Mouse (Mus musculus): ENCODE measurements around the gene Zfp39.

DNA sequence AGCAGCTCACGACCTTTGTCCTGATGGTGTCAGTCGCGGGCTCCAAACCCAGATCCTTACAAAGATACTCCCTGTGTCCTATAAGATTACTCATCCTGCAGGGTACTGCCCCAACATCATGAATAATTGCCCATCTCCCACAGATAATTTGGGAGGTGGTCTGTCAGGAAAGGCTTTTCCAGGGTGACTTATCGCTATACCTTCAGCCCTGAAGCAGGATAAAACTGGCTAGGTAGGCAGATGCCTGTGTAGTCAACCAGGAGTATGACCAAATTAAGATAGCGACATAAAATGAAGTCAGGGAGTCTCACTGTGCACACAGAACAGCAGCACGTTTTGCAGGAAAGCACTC is 35.0 kb upstream of the Zfp39 start:
- TF ChIP-seq CTCF (IDR thresholded peaks at IDR 0.05; ENCODE audit: borderline replicate concordance, insufficient read depth, low read depth, low read length) (no peak), POLR2A (IDR thresholded peaks at IDR 0.05; ENCODE audit: borderline replicate concordance, insufficient read depth, low read length) (no peak)
